Mouse (Mus musculus) cerebellum, postnatal 36 days (tissue): Measurements from ENCODE around the gene Cnksr3.

Experiments used
- DNase-seq, 2 experiments: peaks; one replicate each; pipeline ENCODE4 v3.0.0; 2021 to 2022; ENCODE audit warnings: mixed read lengths in 2 of 2

Gene Cnksr3

GRCm38 (mm10) chr10:7195927-7196326 lies 16.1 kb downstream of the Cnksr3 start:
- DNase-seq, result no peak

GRCm38 (mm10) chr10:7191721-7192413 lies 20.2 kb downstream of the Cnksr3 start:
- DNase-seq, result no peak

GRCm38 (mm10) chr10:7189194-7189593 lies 22.8 kb downstream of the Cnksr3 start:
- DNase-seq, result no peak

GRCm38 (mm10) chr10:7187881-7188280 lies 24.2 kb downstream of the Cnksr3 start:
- no peak for DNase-seq

GRCm38 (mm10) chr10:7186992-7187391 lies 25.0 kb downstream of the Cnksr3 start:
- no peak for DNase-seq

DNA sequence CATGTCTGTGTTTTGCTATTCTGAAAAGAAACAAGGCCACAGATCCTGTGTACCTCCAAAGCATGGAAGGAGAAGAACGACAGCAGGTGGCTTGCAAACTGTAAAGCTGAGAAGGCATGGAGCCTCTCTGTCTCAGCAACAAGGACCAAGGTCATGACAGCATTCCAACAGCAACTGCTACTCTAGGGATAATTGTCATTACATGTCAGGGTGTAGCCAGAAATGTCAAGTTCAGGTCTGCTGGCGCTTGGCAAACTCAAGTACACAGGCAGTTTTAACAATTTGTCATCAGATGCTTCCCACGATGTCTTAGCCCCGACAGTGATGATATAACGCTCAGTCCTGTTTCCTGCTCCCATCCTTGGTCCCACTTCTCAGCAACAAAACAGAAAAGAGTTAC lies 26.0 kb downstream of the Cnksr3 start:
- no peak for DNase-seq

DNA sequence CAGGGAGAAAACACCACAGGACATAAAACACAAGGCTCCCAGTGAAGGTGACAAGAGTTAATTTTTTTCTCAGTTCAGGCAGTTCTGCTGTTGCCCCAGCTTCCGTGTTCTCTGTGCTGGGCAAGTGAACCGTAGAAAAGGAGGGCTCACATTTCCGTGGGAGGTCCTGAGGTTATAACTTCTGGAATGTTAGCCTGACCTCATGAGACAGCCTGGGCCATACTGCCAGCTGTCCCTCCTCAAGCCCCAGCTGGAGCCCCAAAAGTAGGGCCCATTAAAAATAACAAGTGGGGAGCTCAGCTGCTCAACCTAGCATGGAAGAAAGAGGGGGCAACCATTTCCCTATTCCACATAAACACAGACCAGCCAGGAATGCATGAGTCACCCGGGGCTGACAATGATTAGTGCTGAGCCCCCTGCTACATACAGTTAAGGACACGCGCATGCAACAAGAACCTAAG lies 28.8 kb downstream of the Cnksr3 start:
- DNase-seq, result no peak

DNA sequence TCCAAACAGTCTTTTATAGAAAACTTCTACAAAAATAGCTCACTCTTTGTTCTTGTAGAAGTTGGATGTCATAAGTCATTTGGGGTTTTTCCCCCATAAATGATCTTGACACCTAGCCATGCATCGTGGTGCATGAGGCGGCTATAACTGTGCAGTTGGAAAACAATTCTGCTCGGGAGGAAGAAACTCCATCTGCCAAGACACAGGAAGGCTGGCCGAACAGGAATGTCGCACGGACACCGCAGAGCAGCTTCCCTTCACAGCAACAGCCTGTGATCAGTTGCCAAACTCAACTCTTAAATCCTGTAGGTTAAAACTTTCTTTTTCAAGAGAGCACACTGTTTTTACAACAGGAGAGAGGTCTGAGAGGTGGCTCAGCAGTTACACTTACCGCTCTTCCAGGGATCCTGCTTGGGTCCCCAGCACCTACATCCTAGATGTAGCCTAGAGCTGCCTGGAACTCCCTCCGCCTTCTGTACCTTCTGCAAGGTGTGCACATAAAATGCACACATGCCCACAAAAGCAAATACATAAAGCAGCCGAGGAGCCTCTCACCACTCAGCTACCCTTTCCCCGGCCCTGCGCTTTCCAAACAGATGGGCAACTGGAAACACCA lies 29.4 kb downstream of the Cnksr3 start:
- DNase-seq, result peak; percentile 63 to 68

- no peak for DNase-seq
Measured at GRCm38 (mm10) chr10:7180296-7180695, 31.7 kb downstream of the Cnksr3 start.

GRCm38 (mm10) chr10:7178571-7178970 lies 33.5 kb downstream of the Cnksr3 start:
- no peak for DNase-seq

- DNase-seq, result no peak
Measured at GRCm38 (mm10) chr10:7176205-7176910, 35.7 kb downstream of the Cnksr3 start.

DNA sequence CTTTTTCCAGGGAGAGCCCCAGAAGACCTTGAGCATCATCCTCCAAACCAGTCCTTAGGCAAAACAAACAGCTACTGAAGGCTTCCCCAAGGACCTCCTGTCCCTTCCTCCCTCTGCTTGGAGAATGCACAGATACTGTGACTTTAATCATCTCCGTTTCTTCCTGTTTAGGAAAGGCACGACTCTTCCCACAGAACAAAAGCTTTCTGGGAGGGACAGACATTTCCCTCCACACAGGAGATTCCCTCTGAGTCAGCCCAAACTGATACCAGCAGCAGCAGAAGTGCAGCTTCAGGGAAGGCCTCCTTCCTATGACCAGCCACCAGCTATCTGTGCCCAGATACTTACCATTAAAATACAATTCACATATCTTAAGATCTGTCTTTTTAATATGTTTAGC lies 37.6 kb downstream of the Cnksr3 start:
- no peak for DNase-seq

DNA sequence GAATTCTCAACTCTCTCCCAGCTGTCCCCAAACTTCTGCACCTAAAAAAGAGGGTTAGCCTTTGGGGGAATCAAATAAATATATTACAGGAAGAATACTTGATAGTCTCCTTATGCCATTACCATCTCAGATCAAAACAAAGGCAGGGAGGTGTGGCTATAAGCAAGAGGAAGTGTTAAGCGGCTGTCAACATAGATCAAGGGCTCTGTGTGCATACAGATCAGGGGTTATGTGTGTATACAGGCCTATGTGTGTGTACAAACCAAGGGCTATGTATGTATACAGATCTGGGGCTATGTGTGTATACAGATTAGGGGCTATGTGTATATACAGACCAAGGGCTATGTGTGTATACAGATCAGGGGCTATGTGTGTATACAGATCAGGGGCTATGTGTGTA lies 38.9 kb downstream of the Cnksr3 start:
- DNase-seq, result no peak

DNA sequence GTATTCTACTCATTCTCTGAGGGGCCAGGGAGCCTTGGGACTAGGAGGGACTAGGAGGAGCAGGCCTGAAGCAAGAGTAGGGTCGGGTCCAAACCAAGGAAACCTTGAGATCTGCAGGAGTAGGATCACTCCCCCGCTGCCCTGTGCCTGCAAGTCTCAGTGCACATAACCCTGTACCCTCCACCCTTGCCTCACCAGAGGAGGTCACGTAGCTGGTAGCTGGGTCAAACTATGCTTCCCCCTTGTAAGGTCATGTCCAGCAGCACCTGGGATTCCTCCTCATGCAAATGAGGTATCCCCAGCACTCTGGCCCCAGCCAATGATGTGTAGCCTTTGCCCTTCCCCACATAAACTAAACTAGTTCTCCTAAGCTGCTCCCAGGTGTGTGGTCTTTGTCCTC lies 41.6 kb downstream of the Cnksr3 start:
- DNase-seq, result no peak

GRCm38 (mm10) chr10:7163031-7163430 lies 49.0 kb downstream of the Cnksr3 start:
- DNase-seq, result no peak

DNA sequence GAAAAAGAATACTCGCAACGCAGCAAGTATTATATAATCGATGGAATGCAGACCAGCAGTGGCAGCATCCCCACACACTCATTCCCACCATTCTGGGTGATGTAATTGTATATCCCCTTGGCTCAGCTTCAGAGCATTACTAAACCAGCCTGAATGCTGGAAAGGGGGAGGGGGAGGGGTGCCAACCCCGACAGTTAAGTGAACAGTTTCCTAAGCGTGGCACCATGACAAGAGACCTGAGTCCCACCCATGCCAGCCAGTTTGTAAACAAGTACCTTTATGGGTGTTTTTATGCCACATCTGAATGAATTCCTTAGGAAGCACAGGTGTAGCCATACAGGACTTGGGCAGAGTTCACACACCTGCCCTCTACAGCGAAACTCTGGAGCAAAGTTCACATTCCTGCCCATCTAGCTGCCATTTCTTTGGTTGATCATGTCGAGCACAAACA lies 53.0 kb downstream of the Cnksr3 start:
- peak in 1 of 2 experiments; percentile 42 for DNase-seq

GRCm38 (mm10) chr10:7158285-7159060 lies 53.6 kb downstream of the Cnksr3 start:
- DNase-seq, result no peak

GRCm38 (mm10) chr10:7154877-7155276 lies 57.2 kb downstream of the Cnksr3 start:
- DNase-seq, result peak; percentile 43 to 53

GRCm38 (mm10) chr10:7152926-7153325 lies 59.1 kb downstream of the Cnksr3 start:
- DNase-seq, result no peak

DNA sequence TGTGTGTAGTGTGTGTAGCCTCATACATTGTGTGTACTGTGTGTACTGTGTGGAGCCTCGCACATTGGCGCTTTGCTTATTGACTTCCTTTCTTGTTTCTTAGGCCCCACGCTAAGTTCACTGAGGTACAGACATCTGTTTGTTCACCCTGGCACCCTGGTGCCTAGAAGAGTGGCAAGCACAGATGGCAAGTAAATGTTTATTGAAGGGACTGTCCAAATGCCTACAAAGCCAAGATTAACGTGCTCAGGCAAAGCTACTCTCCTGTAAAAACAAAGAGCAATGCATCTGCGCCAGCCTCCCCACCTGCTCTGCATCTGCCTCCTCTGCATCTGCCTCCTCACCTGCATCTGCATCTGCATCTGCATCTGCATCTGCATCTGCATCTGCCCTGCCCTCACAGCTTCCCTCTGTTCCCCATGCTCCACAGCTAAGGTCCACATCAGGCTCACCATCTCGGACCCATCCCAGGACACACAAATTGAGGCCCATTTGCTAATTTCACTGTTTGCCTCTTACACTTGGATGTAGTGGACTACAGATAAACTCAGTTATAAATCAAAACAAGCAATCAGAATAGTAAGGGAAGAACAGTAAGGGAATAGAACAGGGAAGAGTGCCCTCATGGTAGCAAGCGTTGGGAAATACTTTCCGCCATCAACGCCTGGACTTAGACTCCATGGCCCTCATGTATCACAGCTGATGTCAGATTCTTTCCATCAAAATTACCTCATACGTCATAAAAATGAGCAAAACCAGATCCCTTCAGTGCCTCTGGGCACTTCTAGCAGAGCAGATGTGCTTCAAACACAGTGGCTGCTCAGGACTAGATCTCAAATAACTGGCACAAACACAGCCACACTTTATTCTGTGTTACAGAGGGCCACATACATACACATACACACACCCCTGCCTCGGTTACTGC lies 62.1 kb downstream of the Cnksr3 start:
- no peak for DNase-seq

- no peak for DNase-seq
Measured at GRCm38 (mm10) chr10:7145614-7146013, 66.4 kb downstream of the Cnksr3 start.
